Mouse (Mus musculus) adrenal gland (tissue): ENCODE results near the gene Hspb1.

Experiments
- intact Hi-C: fragments of 180-260 bp; cut with DNase I; formaldehyde crosslinking; loops from one replicate; pipeline ENCODE4 v1.15.1; 2025

Gene Hspb1

GRCm38 (mm10) chr5:135908989-135909388, 21.3 kb downstream of the Hspb1 start:
- intact Hi-C loops, result no loop called here

GRCm38 (mm10) chr5:135909646-135910045, 21.9 kb downstream of the Hspb1 start:
- intact Hi-C loops, result no loop called here

GRCm38 (mm10) chr5:135910813-135911212, 23.1 kb downstream of the Hspb1 start:
- intact Hi-C loops, result no loop called here

- intact Hi-C loops, result no loop called here
Observed at GRCm38 (mm10) chr5:135911633-135912220, 24.0 kb downstream of the Hspb1 start.

GRCm38 (mm10) chr5:135913201-135913600, 25.5 kb downstream of the Hspb1 start:
- intact Hi-C loops, result no loop called here

GRCm38 (mm10) chr5:135914156-135914555, 26.4 kb downstream of the Hspb1 start:
- intact Hi-C loops, result no loop called here

GRCm38 (mm10) chr5:135916051-135916565, 28.4 kb downstream of the Hspb1 start:
- intact Hi-C loops, result no loop called here

- intact Hi-C loops, result no loop called here
Observed at GRCm38 (mm10) chr5:135916601-135917000, 28.9 kb downstream of the Hspb1 start.

GRCm38 (mm10) chr5:135917327-135918058, 29.8 kb downstream of the Hspb1 start:
- intact Hi-C loops, result no loop called here

- intact Hi-C loops, result no loop called here
Observed at GRCm38 (mm10) chr5:135918059-135918437, 30.3 kb downstream of the Hspb1 start.

GRCm38 (mm10) chr5:135918593-135918992, 30.9 kb downstream of the Hspb1 start:
- intact Hi-C loops, result no loop called here

GRCm38 (mm10) chr5:135919902-135920301, 32.2 kb downstream of the Hspb1 start:
- intact Hi-C loops, result no loop called here

- intact Hi-C loops, result no loop called here
Observed at GRCm38 (mm10) chr5:135923901-135924300, 36.2 kb downstream of the Hspb1 start.

- intact Hi-C loops, result no loop called here
Observed at GRCm38 (mm10) chr5:135929685-135930424, 42.1 kb downstream of the Hspb1 start.

- intact Hi-C loops, result no loop called here
Observed at GRCm38 (mm10) chr5:135931526-135931925, 43.8 kb downstream of the Hspb1 start.

- intact Hi-C loops, result no loop called here
Observed at GRCm38 (mm10) chr5:135932359-135932758, 44.6 kb downstream of the Hspb1 start.

GRCm38 (mm10) chr5:135933222-135933899, 45.6 kb downstream of the Hspb1 start:
- intact Hi-C loops, result no loop called here

- intact Hi-C loops, result loop anchor here (2.0 kb wide), 1 partner anchor 29 kb away; no protein-coding TSS in a partner anchor
Observed at GRCm38 (mm10) chr5:135933900-135934441, 46.3 kb downstream of the Hspb1 start.

GRCm38 (mm10) chr5:135934481-135935175, 46.9 kb downstream of the Hspb1 start, which contains the start of gene Ywhag:
TSS of gene Ywhag (minus strand) at chr5:135934616.
- intact Hi-C loops, result loop anchor here (2.0 kb wide), 1 partner anchor 30 kb away; no protein-coding TSS in a partner anchor

- intact Hi-C loops, result loop anchor here (2.0 kb wide), 1 partner anchor 30 kb away; no protein-coding TSS in a partner anchor
Observed at GRCm38 (mm10) chr5:135935176-135935523, 47.4 kb downstream of the Hspb1 start.
